Mouse (Mus musculus): ENCODE measurements at regions not wholly inside any gene's neighbourhood (a gene's known extent, or its start where the extent isn't known, plus 50 kb on each side); places are given as distances from the start of the nearest gene placed in this dataset.

DNA sequence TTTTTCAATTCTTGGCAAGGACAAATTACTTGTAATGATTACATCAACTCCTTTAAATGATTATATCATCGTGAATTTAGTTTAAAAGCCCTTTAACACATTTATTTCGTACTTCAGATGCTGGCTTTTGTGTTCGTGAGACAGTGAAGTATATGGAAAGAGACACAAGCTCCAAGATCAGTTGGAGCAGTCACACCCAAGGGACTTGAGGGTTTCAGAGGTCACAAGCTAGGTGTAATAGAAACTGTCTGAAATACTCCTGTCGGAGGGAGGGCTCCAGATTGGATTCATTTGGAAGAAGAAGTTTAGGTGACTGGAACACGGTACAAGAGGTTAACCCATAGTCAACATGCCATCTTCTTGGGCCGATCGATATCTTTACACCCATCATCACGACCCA, 1023.5 kb downstream of the Adgrl2 start:
- TF ChIP-seq CTCF (IDR thresholded peaks at IDR 0.05; ENCODE audit: extremely low read depth, insufficient read depth, low read length) (no peak), POLR2A (IDR thresholded peaks at IDR 0.05; ENCODE audit: extremely low read depth, insufficient read depth, low read length) (no peak)
